Mouse (Mus musculus): ENCODE data around the gene Cog8.
"Not testable (repeated sequence)": the region's sequence is repeated elsewhere in the genome, so short reads cannot be mapped to it uniquely, and the experiment has no call there.

Cog8 gene

DNA sequence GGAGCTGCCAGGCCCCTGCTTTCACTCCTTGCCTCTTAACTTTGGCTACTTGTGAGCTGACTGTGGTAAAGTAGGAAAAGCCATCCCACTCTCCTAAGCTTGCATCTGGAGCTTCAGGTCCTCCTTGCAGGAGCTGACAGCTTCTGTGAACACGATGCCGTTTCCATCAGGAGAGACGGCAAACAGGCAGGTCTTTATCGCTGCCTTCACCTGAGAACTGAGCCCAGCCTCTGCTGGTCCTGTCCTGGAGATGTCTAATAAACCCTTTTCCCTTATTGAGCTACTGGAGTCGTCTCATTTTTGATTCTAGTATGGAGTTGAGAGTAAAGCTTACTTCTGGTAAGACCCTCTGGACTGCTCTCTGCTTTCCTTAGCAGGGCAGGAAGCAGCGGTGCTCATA is 11.0 kb downstream of the Cog8 start:
- DNase-seq (ENCODE audit: low spot score), result no peak

DNA sequence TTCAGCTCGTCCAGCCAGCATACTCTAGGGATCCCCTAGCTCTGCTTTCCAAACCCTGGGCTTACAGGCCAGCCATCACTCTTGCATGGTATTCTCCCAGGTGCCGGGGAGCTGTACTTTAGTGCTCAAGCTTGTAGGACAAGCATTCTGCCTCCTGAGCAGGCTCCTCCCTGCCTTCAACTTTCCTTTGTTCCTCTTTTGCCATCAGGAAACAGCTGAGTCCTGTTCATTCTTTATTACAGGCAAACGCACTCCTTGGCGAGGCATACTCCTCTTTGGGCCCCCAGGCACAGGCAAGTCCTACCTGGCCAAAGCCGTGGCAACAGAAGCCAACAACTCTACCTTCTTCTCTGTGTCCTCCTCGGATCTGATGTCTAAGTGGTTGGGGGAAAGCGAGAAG is 15.9 kb downstream of the Cog8 start:
- DNase-seq (ENCODE audit: low spot score), result no peak

DNA sequence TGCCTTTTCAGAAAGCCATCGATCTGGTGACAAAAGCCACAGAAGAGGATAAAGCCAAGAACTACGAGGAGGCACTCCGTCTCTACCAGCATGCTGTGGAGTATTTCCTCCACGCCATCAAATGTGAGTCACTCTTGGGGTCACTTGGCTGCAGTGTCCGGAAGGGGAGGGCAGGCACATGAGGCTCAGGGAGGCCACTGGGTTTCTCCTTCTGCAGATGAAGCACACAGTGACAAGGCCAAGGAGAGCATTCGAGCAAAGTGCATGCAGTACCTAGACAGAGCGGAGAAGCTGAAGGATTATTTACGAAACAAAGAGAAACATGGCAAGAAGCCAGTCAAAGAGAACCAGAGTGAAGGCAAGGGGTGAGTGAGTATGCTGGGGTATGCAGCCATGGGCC is 19.9 kb downstream of the Cog8 start:
- no peak for DNase-seq (ENCODE audit: low spot score)

DNA sequence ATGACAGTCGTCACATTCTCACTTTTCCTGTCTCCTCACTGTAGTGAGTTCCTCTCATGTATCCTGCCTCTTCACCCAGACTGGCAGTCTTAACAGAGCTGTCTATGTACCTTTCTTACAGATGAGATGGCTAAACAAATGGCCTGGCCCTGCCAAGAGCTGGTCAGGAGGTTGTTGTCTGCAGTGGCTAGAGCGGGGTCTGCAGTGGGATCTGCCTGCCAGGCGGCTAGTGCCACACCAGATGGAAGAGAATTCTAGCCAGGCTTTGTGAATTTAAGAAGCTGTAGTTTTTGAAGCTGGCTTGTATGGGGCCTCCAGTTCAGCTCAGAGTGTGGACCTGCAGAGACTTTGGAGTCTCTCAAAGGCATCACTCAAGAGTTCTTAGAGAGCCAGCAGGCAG is 20.8 kb downstream of the Cog8 start:
- no peak for DNase-seq (ENCODE audit: low spot score)

DNA sequence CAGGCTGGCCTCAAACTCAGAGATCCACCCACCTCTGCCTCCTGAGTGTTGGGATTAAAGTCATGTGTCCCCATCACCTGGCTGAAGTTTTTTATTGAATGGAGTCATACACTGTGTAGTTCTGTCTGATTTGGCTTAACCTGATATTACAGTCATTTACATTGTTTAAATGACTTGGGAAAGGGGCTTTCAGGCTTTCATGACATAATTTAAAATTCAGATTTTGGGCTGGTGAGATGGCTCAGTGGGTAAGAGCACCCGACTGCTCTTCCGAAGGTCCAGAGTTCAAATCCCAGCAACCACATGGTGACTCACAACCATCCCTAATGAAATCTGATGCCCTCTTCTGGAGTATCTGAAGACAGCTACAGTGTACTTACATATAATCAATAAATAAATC is 22.9 kb downstream of the Cog8 start:
- DNase-seq (ENCODE audit: low spot score), result not testable (repeated sequence)

DNA sequence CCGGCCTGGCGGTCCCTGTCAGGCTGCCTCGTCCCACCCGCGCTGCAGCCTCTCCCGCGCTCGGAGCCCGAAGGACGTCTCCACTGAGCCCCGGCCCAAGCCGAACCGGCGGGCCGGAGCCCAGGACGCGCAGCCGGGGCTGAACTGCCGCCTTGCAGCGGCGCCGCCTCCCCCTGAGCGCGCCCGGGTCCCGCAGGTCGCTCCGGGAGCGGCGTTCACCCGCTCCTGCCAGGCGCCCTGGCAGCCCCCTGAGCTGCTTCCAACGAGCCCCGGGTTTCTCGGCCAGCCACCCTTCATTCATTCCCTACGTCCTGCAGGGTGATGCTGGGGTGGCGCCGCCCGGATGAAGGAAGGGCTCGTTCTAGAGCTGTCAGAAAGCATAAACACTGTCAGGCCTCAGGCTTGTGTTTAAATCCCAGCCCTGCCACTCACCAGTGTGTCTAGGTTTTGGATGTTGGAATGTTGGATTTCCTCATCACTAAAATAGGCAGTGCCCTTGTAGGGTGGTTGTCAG is 24.9 kb downstream of the Cog8 start:
- no peak for DNase-seq (ENCODE audit: low spot score)

DNA sequence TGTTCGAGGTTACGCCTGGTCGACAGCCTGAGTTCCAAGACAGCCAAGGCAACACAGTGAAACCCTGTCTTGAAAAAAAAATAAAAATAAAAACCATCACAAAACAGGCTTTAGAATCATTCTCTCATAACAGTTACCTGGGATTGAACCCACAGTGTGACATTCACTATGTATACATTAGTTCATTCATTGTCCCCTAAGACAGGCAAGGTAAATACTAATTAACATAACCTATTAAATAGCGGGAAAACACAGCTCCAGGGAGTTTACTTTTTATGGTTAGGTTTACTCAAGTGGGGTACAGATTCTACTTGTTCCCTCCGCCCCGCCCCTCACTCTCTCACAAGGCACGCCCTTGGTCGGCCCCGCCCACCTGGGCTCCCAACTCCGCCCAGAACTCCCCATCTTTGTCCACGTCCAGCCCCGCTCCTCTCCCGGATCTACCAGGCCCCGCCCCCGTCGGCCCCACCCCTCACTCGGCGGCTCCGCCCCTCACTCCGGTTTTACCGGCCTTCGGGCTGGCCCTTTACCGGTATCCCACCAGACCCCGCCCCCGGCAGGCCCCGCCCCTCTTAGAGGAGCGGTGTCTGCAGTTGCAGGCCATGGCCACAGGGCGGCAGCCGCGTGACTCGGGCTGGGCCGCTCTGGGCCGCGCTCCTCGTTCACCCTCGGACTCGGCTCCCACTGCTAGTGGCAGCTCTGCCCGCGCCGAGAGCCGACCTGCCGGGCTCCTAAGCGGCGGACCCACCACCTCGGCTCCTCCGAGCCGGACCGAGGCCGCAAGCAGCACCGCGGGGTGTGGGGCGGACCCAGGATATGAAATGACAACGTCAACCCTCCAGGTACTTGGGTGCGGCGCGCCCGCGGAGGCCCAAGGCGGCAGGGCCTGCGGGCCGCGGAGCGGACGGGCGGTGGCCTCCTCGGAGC is 25.6 kb downstream of the Cog8 start, which contains the start of gene Vps4a:
Gene Vps4a, plus strand, starts transcription at position 573 of the 927 bp plus-strand sequence.
- DNase-seq (ENCODE audit: low spot score), result peak; percentile 96

DNA sequence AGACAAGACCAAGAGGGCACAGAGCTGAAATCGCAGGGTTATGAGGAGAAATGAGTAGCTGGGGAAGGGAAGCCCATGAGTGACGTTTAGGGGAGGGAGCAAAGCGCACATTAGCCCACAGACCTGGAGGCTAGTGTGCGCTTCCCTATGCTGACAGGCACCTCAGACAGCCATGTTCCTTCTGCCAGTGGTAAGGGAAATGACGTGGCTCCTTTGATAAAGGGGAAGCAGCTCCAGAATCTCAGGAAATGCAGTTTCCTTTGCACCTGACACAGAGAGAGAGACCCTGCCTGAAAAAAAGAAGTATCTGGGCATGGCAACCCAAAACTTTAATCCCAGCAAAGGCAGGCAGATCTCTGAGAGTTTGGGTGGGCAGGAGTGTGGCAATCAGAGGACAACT is 26.4 kb downstream of the Cog8 start:
- DNase-seq (ENCODE audit: low spot score), result no peak

DNA sequence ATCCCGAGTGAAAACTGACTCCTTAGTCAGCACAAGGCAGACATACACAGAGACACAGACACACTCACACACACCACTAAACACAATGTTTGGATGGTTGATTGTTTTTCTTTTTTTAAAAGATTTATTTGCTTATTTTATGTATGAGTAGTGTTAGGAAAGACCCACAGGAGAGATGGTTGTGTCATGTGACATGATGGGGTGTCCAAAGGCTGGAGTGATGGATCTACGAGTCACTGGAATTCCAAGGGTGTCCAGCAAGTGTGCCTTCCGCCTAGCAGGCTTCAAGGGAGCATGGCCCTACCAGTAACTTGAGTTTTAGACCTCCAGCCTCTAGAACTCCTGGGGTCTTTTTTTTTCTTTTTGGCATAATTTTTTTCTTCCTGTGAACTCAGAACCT is 27.2 kb downstream of the Cog8 start:
- no peak for DNase-seq (ENCODE audit: low spot score)

DNA sequence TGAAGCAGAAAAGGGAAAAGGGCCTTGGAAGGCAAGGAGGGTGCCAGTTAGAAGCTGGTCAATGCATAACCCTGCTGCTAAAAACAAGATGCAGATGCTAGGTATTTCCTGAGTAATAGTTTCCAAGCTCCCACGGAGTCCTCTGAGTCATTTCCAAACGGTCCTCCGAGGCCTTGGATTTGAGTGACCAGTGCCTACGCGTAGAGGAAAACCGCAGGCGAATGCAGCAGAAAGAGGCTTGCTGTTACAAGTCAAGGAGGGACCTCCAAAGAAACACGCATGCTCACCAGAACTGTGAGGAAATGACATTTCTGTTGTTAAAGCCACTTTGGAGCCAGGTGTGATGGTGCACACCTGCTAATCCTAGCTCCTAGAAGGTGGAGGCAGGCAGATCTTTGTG is 33.0 kb downstream of the Cog8 start:
- no peak for DNase-seq (ENCODE audit: low spot score)

DNA sequence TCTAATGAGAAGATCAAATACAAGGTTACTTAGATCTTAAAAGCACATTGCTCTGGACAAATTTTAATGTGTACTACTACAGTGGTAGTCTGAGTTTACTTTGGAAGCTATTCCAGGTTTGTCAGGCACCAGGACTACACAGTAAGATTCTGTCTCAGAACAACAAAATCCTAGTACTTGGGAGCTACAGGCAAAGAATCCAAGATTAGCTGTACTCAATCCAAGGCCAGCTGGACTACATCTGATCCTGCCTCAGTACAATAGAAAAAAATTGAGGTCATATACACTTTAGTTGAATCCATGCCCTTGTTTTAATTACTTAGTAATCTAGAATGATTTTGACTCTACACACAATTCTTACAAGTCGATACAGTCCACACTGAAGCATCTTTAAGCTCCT is 41.6 kb downstream of the Cog8 start:
- DNase-seq (ENCODE audit: low spot score), result no peak

DNA sequence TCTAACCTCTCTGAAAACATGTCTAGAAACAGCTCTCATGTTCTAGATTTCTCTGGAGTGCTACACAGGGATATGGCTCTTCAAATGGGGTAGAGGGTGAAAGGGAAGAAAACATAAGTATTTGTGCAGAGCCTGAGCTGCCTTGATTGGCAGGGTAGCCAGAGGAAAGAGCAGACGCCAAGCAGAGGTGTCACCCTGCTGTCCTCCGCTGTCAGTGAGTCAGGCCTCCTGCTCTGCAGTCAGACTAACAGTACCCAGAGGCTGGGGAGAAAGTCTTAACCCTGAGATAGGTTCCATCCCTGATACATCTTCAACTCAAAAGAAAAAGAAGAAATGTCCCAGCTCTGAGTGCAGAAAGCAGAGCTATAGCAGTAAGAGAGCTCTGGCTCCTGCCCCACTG is 43.8 kb downstream of the Cog8 start:
- no peak for DNase-seq (ENCODE audit: low spot score)

DNA sequence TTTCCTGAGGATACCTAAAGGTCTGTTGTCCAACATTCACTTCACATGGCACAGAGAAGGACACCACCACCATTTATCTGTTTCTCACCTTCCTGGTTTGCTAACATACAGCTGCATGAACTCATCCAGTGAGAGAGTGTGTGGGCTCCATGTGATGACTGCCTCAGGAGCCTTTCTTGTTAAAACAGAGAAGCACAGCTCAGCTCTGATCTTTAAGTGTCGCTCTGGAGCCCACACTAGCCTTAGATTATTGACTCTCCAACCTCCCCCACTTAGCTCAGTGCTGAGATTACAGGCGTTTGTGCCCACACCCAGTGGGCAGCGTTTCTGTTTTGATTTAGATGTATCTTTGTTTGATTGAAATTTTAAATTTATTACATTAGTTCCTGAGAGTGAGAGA is 48.7 kb downstream of the Cog8 start:
- no peak for DNase-seq (ENCODE audit: low spot score)

DNA sequence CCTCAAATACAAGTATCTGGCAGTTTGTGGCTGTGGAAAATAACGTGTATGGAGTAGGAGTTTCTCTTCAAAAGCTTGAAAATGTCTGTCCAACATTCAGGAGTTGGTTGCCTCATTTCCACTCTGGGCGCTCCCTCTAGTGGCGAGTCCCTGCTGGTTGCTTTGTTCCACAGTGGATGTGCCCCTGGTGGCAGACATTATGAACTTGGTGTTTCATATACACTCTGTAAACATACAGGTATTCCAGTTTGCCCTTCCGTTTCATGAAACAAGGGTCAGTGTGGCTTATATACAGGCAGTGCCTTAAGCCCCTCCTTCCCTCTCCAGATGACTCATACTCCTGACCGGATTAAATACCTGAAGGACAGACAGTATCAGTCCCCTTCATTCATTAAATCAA is 54.0 kb downstream of the Cog8 start:
- peak; percentile 91 for DNase-seq (ENCODE audit: low spot score)

DNA sequence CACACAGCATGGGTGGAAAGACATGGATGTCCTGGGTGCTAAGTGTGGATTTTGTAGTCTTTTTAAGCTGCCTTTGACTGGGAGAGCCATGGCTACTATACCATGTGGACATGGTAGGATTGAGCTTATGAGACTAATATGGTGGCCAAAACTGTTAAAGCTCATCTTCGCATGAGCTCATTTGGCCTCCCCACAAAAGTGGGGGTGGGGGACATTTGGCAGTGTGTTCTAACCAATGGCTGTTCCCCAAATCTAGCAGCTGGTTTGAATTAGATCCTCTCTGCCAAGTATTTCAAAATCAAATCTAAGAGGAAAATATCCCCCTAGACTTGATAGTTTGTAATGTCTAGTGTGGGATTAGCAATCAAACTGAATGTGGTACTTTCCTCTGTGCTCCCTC is 57.4 kb downstream of the Cog8 start:
- peak; percentile 19 for DNase-seq (ENCODE audit: low spot score)

DNA sequence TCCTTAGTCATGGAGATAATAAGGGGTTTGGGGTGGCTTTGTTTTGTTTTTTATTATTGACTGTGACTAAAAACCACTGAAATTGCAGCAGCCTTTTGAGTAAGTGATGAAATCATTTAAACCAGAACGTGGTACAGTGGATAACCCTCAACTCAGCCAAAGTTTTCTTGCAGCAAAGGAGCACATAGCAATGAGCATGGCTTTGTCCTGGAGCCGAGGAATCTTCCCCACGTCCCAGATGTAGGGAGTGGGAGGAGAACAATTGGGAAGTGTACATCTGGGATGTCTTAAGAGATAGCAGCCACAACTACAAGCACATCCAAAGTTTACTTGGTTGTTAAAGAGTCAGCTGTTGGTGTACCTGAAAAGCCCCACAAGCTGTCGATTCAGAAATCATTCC is 59.1 kb downstream of the Cog8 start:
- no peak for DNase-seq (ENCODE audit: low spot score)

DNA sequence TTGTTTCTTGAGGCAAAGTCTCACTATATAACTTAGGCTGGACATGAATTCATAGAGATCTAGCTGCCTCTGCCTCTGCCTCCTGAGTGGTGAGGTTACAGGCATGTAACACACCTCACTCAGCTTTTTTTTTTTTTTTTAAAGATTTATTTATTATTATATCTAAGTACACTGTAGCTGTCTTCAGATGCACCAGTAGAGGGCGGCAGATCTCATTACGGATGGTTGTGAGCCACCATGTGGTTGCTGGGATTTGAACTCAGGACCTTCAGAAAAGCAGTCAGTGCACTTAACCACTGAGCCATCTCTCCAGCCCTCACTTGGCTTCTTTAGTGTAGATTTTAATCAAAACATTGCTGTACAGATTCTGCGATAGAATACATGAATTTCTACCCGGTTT is 60.1 kb downstream of the Cog8 start:
- DNase-seq (ENCODE audit: low spot score), result not testable (repeated sequence)

All from lung, postnatal 25 days (tissue).